Mouse (Mus musculus): Measurements from ENCODE around the gene Runx1. TPM values are rescaled to one million over a fixed set of nuclear protein-coding genes. Genes with fewer than 3 reads are reported as not detected.

Gene Runx1
- 10.7 and 12.2 TPM in 2 replicates for polyA plus RNA-seq (2012; rRNA removed)

GRCm38 (mm10) chr16:92825908-92826650, at the start of gene Runx1:
TSS of gene Runx1 (minus strand) at chr16:92826149.

All from colon, adult 2 months (tissue).